Mouse (Mus musculus): Measurements from ENCODE around the gene Sumo1. TPM values are rescaled to one million over a fixed set of nuclear protein-coding genes. Genes with fewer than 3 reads are reported as not detected.

The Sumo1 gene
- polyA plus RNA-seq, 1 experiment, result 420 TPM

GRCm38 (mm10) chr1:59687493-59687892 lies 16.9 kb upstream of the Sumo1 start:
- no peak for TF ChIP-seq CTCF (IDR thresholded peaks at IDR 0.05; ENCODE audit: low read depth, low read length)
- TF ChIP-seq POLR2A (IDR thresholded peaks at IDR 0.05; ENCODE audit: insufficient read depth, low read length), result no peak
- no peak for TF ChIP-seq EP300 (IDR thresholded peaks at IDR 0.05; ENCODE audit: insufficient read depth, low read depth, low read length)
- Histone ChIP-seq H3K27ac (ENCODE audit: insufficient read depth, low read length) (no peak overlapping the region), H3K9ac (ENCODE audit: low read depth, poor library complexity, severe bottlenecking) (peak overlapping the region; percentile 91), H3K9me3 (replicated peaks; ENCODE audit: control insufficient read depth, insufficient read depth, low read length, poor library complexity, severe bottlenecking) (no peaks in the 10 kb centered on the region), H3K4me3 (ENCODE audit: low read depth, low read length) (peak overlapping the region; percentile 41), H3K27me3 (ENCODE audit: control insufficient read depth, insufficient read depth, low read length, poor library complexity, severe bottlenecking) (no peaks in the 10 kb centered on the region), H3K36me3 (ENCODE audit: control insufficient read depth, insufficient read depth, low read length, poor library complexity, severe bottlenecking) (peaks cover 57% of the 10 kb centered on the region), H3K4me1 (ENCODE audit: control insufficient read depth, insufficient read depth, low read length) (no peaks in the 10 kb centered on the region)

- Histone ChIP-seq H3K27ac (ENCODE audit: insufficient read depth, low read length) (peak within 1 kb of the TSS; percentile 63), H3K9ac (ENCODE audit: low read depth, poor library complexity, severe bottlenecking) (peak within 1 kb of the TSS; percentile 91)
These were observed 14.5 kb upstream of the Sumo1 start, which contains the start of gene Nop58 for GRCm38 (mm10) chr1:59684819-59685755. Gene Nop58 (plus strand): TSS chr1:59684971.

GRCm38 (mm10) chr1:59683926-59684818 lies 13.5 kb upstream of the Sumo1 start:
- H3K27ac ChIP-seq (ENCODE audit: insufficient read depth, low read length), result peak overlapping the region; percentile 63
- peak overlapping the region; percentile 91 for H3K9ac ChIP-seq (ENCODE audit: low read depth, poor library complexity, severe bottlenecking)
- TF ChIP-seq POLR2A (IDR thresholded peaks at IDR 0.05; ENCODE audit: insufficient read depth, low read length), result no peak
- TF ChIP-seq EP300 (IDR thresholded peaks at IDR 0.05; ENCODE audit: insufficient read depth, low read depth, low read length), result no peak
- TF ChIP-seq CTCF (IDR thresholded peaks at IDR 0.05; ENCODE audit: low read depth, low read length), result no peak
- no peaks in the 10 kb centered on the region for H3K27me3 ChIP-seq (ENCODE audit: control insufficient read depth, insufficient read depth, low read length, poor library complexity, severe bottlenecking)
- H3K4me3 ChIP-seq (ENCODE audit: low read depth, low read length), result peak overlapping the region; percentile 81
- H3K36me3 ChIP-seq (ENCODE audit: control insufficient read depth, insufficient read depth, low read length, poor library complexity, severe bottlenecking), result peaks cover 27% of the 10 kb centered on the region
- H3K4me1 ChIP-seq (ENCODE audit: control insufficient read depth, insufficient read depth, low read length), result no peaks in the 10 kb centered on the region
- H3K9me3 ChIP-seq (replicated peaks; ENCODE audit: control insufficient read depth, insufficient read depth, low read length, poor library complexity, severe bottlenecking), result no peaks in the 10 kb centered on the region

More at GRCm38 (mm10) chr1:59684819-59685755, 14.5 kb upstream of the Sumo1 start, which contains the start of gene Nop58:
- H3K36me3 ChIP-seq (ENCODE audit: control insufficient read depth, insufficient read depth, low read length, poor library complexity, severe bottlenecking), result peaks cover 36% of the 10 kb centered on the region
- peak within 1 kb of the TSS; percentile 89 for H3K4me3 ChIP-seq (ENCODE audit: low read depth, low read length)
- no peaks in the 10 kb centered on the region for H3K4me1 ChIP-seq (ENCODE audit: control insufficient read depth, insufficient read depth, low read length)
- no peaks in the 10 kb centered on the region for H3K27me3 ChIP-seq (ENCODE audit: control insufficient read depth, insufficient read depth, low read length, poor library complexity, severe bottlenecking)
- peak; percentile 97 for TF ChIP-seq POLR2A (IDR thresholded peaks at IDR 0.05; ENCODE audit: insufficient read depth, low read length)
- TF ChIP-seq CTCF (IDR thresholded peaks at IDR 0.05; ENCODE audit: low read depth, low read length), result no peak
- TF ChIP-seq EP300 (IDR thresholded peaks at IDR 0.05; ENCODE audit: insufficient read depth, low read depth, low read length), result peak; percentile 64; the same call in 1 of the 2 replicates
- no peaks in the 10 kb centered on the region for H3K9me3 ChIP-seq (replicated peaks; ENCODE audit: control insufficient read depth, insufficient read depth, low read length, poor library complexity, severe bottlenecking)

GRCm38 (mm10) chr1:59673661-59674060 lies 3.0 kb upstream of the Sumo1 start:
- TF ChIP-seq EP300 (IDR thresholded peaks at IDR 0.05; ENCODE audit: insufficient read depth, low read depth, low read length) (no peak), CTCF (IDR thresholded peaks at IDR 0.05; ENCODE audit: low read depth, low read length) (no peak), POLR2A (IDR thresholded peaks at IDR 0.05; ENCODE audit: insufficient read depth, low read length) (no peak)
- Histone ChIP-seq H3K27ac (ENCODE audit: insufficient read depth, low read length) (no peak overlapping the region), H3K36me3 (ENCODE audit: control insufficient read depth, insufficient read depth, low read length, poor library complexity, severe bottlenecking) (no peaks in the 10 kb centered on the region), H3K4me1 (ENCODE audit: control insufficient read depth, insufficient read depth, low read length) (no peaks in the 10 kb centered on the region), H3K9me3 (replicated peaks; ENCODE audit: control insufficient read depth, insufficient read depth, low read length, poor library complexity, severe bottlenecking) (no peaks in the 10 kb centered on the region), H3K4me3 (ENCODE audit: low read depth, low read length) (no peak overlapping the region), H3K27me3 (ENCODE audit: control insufficient read depth, insufficient read depth, low read length, poor library complexity, severe bottlenecking) (no peaks in the 10 kb centered on the region), H3K9ac (ENCODE audit: low read depth, poor library complexity, severe bottlenecking) (no peak overlapping the region)

- Histone ChIP-seq H3K27me3 (ENCODE audit: control insufficient read depth, insufficient read depth, low read length, poor library complexity, severe bottlenecking) (no peaks in the 10 kb centered on the region), H3K27ac (ENCODE audit: insufficient read depth, low read length) (peak overlapping the region; percentile 70), H3K9me3 (replicated peaks; ENCODE audit: control insufficient read depth, insufficient read depth, low read length, poor library complexity, severe bottlenecking) (no peaks in the 10 kb centered on the region), H3K36me3 (ENCODE audit: control insufficient read depth, insufficient read depth, low read length, poor library complexity, severe bottlenecking) (peaks cover 3% of the 10 kb centered on the region; the same call in 1 of the 2 replicates), H3K9ac (ENCODE audit: low read depth, poor library complexity, severe bottlenecking) (peak overlapping the region; percentile 96), H3K4me3 (ENCODE audit: low read depth, low read length) (peak overlapping the region; percentile 85), H3K4me1 (ENCODE audit: control insufficient read depth, insufficient read depth, low read length) (no peaks in the 10 kb centered on the region)
- TF ChIP-seq POLR2A (IDR thresholded peaks at IDR 0.05; ENCODE audit: insufficient read depth, low read length) (no peak), EP300 (IDR thresholded peaks at IDR 0.05; ENCODE audit: insufficient read depth, low read depth, low read length) (no peak), CTCF (IDR thresholded peaks at IDR 0.05; ENCODE audit: low read depth, low read length) (no peak)
These were observed 538 bp downstream of the Sumo1 start for GRCm38 (mm10) chr1:59669962-59670630.
